Mouse (Mus musculus): Measurements from ENCODE around the gene Rabl2.

The Rabl2 gene

DNA sequence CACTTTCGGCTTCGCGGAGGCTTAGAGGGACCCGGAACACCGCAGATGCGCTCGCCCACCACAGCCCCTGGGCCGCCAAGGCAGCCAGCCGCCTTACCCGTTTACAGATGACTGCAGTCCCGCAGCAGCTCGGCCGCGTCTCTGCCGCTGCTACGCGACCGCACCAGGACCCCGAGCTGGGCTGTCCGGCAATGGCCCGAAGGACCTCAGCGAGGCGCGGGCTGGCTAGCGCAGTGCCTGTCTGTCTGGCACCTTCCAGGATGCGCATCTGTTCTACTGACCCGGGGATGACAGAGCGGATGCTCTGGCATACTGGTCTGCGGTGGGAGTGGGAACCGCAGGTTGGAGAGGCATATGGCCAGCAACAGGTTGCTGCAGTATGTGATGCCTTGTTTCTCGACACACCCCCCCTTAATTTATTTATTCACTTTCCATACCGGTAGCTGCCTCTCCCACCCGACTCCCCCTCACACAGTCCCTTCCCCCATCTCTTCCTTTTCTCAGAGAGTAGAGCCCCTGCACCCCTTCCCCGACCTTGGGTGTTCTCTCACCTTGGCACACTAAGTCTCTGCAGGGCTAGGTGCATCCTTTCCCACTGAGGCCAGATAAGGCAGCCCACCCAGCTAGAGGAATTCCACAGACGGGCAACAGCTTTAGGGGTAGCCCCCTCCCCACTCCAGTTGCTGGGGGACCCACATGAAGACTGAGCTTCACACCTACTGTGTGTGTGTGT lies at the start of gene Rabl2:
Gene Rabl2 (minus strand): TSS at position 201 of the 733 bp plus-strand sequence.
- DNase-seq (ENCODE audit: low read depth, low spot score) = peak; percentile 86

DNA sequence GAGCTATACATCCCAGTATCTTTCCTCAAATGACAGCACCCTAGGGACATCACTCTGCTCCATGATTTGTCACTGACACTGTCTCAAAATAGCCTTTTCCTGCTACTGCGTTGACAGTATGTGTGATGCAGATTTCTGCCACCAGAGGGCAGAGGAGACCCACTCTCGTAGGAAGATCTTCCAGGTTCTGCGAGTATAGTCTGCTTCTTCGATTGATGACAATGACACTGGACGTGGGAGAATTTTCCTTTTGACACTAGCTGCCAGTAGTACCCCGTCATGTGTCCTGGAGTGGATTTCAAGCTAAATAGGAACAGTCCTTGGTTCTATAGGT lies 31.9 kb upstream of the Rabl2 start:
- peak; percentile 65 for DNase-seq (ENCODE audit: low read depth, low spot score)

DNA sequence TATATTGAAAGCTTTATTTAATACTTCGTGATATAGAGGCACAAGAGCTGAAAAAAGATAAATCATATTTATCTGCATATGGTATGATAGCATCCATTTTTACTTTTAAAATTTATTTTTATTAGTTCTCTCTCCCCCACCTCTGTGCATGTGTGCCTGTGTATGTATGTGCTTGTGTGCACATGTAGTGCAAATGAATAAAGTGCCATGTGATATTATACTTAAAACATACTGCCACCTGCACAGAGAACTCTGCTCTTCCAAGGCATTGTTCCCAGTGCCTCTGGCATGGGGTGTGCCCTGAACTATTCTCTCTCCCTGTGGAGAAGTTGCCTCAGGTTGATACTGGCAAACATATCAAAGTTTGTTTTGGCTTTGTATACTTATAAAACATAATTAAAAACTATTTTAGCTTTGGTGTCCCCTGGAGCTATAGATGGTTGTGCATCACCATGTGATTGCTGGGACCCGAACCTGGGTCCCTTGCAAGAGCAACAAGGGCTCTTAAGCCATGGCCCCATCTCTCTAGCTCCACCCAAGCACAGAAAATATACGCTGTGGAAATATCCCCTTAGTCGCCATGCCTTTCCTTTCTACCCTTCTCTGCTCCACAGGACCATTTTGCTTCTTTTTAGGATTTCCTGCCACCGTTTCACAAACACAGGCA lies 31.4 kb upstream of the Rabl2 start:
- no peak for DNase-seq (ENCODE audit: low read depth, low spot score)

DNA sequence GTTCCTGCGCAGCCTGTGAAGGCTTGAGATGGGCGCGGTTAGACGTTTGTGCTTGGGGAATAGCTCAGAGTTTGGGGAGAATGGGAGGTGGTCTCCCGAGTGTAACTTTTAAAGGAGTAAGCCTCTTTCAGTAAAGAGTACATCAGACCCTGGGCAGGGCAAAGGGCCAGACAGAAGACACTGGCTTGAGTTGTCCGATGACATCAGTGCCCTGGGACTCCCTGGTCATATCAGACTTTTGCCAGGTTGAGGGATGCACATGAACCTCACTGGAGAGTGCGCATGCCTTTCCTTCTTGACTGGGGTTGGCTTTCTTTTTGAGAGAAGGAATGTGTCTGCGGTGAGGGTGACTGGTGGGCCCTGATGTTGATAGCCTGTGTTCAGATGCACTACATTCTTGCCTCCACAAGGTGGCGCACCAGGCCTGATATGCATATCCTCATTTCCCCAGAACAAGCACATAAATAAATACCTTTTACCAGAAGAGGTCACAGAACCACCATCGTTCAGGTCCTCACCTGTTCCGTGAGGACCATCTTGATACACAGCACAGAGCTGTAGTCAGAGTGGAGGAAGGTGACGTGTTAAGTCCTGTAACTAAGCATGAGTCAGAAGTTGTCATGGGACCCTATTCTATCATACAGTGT lies 30.7 kb upstream of the Rabl2 start:
- peak; percentile 49 for DNase-seq (ENCODE audit: low read depth, low spot score)

DNA sequence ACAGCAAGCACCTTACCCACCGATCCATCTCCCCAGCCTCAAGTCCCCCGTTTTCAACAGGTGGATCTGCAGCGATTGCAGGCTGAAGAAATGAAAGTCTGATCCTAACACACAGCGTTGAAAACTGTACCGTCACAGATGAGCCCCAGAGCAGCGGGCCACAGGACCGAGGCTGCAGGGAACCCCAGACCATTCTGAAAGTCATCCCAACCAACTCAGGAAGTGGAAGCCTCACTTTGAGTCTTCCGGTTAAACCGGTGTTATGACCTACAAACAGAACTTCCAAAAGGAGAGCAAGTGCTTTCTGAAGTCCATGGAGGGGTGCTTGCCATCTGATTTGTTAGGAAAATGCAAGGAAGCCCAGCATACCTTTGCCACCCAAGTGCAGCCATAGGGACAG lies 16.2 kb upstream of the Rabl2 start:
- DNase-seq (ENCODE audit: low read depth, low spot score) = no peak

DNA sequence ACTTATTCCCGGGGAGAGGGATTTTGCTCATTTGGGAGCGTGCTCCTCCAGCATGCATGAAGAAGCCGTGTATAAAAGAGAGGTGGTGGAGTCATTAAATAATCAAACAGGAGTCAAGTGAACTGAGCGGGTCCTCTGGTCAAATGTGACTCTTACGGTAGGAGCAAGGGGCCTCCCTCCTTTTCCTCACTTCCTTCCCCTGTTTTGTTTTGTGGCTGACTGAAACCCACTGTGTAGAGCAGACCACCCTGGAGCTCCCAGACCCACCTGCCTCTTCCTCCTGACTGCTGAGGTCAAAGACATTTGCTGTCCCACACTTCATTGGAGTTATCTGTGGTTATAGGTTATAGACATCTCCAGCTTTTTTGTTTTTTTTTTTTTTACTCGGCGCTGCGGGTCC lies 15.8 kb upstream of the Rabl2 start:
- DNase-seq (ENCODE audit: low read depth, low spot score) = no peak

DNA sequence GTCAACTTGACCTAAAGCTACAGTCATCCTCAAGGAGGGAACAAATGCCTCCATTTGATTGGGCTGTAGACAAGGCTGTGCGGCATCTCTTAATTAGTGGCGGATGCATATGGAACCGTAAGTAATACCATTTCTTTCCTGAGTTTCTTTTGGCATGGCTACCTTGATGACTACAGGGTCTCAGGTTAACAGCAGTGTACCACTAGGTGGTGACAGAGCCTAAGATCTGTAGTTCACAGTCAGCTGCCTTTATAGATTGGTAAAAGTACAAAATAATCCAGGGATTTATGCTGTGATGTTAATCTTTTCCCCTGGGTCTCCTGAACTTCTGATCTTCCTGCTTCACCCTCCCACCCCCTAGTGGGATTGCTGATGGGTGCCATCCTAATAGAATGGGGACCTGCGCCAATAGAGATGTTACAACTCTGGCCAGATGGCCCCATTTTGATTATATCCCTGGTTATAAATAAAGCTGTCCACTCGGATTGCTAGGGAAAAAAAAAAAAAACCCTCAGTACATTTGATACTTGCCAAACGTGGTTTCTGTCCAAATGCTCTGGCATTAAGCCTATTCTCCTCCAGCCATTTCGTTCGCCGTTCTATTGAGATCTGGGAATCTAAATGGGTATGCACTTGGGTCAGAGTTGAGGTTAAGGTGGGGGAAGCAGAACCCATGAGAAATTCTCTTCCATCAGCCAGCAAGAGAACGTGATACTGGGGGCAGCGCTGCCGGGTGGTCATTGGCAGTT lies 14.3 kb upstream of the Rabl2 start:
- DNase-seq (ENCODE audit: low read depth, low spot score) = no peak

DNA sequence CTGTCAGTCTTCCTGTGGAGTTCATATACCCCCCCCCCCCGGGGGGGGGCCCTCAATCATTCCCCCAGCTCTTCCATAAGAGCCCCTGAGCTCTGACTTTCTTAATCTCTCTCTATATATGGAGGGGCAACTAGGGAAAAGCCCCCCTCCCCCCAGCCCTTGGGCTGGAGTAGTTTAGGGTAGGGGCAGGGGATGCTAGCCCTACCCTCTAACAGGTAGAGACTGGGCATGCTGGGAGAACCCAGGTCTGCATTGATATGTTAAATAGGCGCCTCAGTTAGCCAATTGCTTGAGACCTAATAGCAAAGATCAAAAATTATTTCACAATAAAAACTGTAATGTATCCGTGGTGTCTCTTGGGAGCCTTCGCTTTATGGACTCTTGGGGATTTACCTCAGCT lies 825 bp upstream of the Rabl2 start:
- no peak for DNase-seq (ENCODE audit: low read depth, low spot score)

DNA sequence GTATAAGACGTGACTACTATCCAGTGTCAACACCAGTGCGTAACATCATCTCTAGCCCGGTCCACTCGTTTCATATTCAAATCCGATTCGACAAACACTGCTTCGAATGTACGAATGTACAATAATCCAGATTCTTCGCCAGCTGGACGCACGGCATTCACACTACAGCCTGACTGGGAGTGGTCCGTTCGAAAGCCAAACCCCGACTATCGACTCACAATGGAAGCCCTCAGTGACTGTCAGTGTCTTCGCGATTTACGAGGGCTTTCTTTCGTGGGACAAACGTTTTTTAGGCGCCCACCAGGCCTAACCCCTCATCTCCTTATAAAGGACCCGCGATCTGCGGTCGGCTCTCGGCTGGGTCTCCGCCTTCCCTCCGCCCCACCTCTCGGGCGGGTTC lies 406 bp downstream of the Rabl2 start:
- DNase-seq (ENCODE audit: low read depth, low spot score) = no peak

DNA sequence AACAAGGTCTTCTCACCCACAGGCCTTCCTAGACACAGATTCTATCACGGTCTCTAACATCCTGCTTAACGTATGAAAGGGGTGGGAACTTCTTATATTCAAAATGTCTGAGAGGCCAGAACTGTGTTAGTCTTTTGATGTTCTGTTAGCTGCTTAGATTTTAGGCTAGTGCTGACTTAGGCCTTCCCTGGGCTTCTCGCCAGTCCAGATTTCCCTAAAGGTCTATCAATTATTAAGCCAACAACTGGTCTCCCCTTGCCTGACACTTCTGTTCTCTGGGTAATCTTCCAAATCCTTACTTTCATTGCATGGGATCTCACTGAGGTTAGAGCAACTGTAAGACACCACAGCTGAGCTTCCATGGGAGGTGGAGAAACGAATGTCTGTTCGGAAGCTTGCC lies 2.6 kb downstream of the Rabl2 start:
- DNase-seq (ENCODE audit: low read depth, low spot score) = no peak

DNA sequence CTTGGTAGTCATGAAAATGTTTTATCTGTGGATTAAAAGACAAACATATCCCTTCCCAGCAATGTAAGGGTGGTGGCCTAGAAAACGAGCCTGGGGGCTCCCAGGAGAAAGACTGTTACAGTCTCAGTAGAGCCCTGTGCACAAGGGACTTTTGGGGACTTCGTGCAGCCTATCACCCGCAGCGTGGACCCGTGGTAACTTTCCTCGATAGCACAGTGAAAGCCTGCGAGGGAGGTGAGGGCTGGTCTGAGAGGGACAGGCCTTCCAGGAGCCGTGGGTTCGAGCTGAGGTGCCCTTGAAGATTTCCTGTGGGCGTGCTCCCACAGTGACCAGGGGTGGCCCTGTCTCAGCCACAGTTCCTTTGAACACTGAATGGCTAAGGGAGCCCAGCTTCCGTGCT lies 6.1 kb downstream of the Rabl2 start:
- DNase-seq (ENCODE audit: low read depth, low spot score) = no peak

DNA sequence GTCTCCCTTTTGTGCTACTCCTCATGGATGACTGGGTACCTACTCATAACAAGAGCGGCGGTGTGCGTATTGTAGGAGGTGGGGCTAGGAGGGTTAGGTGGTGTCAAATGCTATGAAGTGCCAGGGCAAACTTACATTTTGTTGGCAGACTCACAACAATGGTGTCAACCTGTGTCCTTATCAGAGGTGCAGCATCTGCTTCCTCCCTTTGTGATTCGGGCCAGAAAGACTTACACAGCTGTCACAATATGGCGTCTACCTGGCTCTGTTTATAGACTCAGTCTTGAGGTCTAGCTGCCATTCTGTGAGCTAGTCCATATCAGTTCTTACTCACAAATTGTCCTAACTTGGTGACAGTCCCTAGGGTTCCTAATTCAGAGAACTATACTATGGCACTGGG lies 6.6 kb downstream of the Rabl2 start:
- DNase-seq (ENCODE audit: low read depth, low spot score) = no peak

DNA sequence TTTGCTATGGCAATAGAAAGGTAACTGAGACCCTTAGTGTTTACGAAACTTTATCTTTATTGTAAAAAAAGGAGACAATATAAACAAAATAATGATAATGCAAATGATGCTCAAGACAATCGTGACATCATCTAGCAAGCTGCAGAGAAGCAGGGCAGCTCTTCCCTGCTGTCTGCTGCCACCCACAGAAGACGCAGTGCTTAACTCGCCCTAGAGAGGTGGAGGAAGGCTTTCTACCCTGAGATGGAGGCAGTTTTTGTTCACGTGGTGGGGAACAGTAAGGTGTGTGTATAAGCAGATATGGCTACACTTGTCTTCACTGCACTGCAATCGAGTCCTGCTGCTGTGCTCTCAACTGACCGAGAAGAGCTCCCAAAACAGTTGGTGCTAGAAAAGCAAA lies 9.2 kb downstream of the Rabl2 start:
- DNase-seq (ENCODE audit: low read depth, low spot score) = no peak

DNA sequence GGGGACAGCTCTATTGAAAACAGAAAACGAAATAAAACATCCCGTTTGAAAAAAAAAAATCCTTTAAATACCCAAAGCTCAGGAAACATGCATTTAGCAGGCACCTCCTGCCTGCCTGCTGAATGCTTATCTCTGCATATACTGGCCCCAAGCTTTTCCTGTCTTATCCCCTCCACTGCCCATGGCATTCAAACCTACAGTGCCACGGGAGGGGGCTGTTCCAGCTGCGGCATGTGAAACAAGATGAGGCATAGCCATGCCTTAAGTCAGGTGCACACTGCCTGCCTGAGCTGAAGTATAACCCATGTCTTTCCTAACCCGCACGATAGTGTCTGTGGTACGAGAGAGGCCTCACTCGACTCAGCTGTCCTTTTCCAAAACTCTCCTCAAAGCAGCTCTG lies 19.6 kb downstream of the Rabl2 start:
- no peak for DNase-seq (ENCODE audit: low read depth, low spot score)

DNA sequence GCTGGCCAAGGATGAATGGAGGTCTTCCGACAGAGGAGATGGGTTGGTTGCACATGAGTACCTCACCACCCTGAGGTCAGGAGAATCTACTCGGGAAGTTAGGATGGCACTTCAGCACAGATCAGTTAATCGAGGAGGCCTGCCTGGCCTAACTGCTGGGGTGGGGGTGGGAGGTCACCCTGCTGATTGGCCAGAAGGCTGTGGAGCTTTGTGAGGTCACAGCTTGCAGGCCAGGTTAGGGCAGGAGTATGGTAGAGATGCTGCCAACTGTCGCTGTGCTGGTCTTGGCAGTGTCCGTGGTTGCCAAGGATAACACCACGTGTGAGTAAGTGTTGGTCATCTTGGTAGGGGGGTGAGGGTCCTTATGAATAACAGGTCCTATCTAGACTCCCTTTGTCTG lies 23.6 kb downstream of the Rabl2 start, which contains the start of gene Acr:
Gene Acr (plus strand): TSS at position 213 of the 400 bp plus-strand sequence.
- DNase-seq (ENCODE audit: low read depth, low spot score) = no peak

DNA sequence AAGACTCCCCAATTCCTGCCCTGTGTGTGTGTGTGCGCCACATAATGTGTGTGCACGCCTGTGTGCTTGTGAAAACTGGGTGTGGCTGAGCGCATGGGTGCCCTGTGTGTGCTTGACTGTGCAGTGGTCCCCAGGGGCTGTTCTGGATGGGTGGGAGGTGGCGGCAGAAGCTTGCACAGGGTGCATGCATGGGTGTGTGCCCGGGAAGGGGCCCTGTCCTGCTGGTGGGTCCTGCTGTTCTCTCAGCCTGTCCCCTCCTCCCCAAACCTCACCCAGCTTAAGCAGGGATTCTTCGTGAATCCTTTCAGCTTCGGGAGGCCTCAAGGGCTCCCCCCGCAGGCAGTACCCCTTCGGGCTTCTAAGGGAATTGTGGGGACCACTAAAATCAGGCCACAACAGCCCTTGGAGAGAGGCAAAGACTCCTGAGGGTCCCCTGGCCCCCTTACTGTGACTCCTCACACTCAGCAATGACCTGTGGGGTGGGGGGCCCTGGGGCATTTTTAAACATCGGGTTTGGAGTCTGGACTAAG lies 32.5 kb downstream of the Rabl2 start:
- no peak for DNase-seq (ENCODE audit: low read depth, low spot score)

DNA sequence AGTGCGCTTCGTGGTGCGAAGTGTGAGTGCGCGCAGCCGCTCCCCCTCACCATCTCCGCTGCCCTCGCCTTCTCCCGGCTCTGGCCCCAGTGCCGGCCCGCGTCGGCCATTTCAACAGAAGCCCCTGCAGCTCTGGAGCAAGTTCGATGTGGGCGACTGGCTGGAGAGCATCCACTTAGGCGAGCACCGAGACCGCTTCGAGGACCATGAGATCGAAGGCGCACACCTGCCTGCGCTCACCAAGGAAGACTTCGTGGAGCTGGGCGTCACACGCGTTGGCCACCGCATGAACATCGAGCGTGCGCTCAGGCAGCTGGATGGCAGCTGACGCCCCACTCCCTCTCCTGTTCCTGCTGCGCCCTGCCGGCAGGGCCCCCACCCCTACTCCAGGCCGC lies 33.7 kb downstream of the Rabl2 start:
- no peak for DNase-seq (ENCODE audit: low read depth, low spot score)

DNA sequence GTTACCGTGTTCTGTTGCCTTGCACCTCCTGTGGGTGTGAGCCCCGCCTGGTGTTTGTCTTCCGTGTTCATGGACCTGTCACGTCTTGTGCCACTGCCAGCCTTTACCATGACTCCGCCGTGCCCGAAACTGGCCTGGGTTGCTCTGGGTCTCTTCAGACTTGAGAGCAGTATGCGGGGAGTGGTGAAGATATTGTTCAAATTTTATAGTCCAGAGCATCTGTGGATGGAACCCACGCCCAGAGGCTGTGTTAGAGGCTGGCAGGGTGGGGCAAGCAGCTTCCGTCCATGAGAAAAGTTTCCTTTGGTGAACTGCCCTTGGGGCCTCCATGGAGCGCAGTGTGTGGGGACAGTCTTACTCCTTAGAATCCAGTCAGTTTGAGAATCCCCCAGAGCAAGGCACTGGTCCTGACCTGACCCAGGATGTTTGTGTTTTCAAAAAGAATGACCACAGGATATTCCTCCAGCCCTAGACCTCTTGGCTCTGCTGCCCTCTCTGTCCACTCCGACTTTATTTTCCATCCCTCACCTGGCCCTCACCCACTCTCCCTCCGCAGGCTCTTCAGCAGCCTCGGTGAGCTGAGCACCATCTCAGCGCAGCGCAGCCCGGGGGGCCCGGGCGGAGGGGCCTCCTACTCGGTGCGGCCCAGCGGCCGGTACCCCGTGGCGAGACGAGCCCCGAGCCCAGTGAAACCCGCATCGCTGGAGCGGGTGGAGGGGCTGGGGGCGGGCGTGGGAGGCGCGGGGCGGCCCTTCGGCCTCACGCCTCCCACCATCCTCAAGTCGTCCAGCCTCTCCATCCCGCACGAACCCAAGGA lies 34.3 kb downstream of the Rabl2 start:
- DNase-seq (ENCODE audit: low read depth, low spot score) = no peak

DNA sequence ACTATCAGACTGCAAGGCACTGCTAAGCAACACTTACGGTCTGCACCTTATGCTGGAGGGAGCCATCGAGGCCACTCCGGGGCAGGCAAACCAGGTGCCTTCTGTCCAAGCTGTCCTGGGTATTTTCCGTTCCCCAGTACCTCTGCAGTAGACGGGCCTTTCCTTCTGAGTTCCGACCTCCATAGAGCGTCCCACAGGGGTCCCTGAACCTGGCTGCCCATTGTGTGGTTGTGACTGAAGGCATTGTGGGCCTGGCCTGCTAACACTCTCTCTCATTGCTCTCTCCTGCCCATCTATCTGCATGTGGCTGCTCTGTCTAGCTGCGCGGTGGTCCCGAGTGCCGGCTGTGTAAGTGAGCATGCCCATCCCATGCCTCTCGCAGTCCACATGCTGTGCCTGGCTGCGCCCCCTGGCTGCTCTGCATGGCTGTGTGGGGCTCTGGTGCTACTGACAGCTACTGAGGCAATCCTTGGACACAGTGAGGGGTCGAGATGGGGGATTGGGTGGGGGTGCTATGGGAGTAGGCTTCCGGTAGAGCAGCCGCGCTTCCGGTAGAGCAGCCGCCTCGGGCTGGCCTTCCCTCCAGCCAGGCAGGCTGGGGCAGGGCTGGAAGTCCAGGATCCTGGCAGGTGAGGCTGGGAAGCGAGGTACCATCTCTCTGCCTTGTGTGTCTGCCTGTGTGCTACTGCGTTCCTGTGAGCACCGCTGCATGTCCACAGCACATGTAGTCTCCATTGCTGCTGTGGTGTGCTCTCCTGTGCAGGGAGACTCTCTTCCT lies 35.1 kb downstream of the Rabl2 start:
- DNase-seq (ENCODE audit: low read depth, low spot score) = no peak

DNA sequence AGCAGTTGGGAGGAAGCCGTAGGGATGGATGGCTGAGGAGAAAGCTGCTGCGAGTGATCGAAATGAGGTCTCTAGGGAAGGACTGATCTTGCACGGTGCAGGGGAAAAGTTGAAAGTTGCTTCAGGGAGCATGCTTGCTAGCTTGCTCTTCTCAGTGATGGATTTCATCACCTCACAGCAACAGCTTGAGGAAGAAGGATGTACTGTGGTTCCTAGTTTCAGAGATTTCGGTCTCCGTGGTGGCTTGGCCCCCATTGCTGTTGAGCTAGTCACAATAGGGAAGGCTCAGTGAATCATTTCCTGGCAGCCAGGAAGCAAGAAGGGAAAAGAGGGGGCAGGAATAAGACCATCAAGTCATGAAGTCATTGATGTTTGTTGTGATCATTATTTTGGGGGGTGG lies 36.1 kb downstream of the Rabl2 start:
- DNase-seq (ENCODE audit: low read depth, low spot score) = no peak

All from CD4-positive, CD25-positive, alpha-beta regulatory T cell, adult 2 months (primary cell).